Comparison of ENCODE assay signal across 44 mouse cellular contexts in genomic region chrX:74070794-74071193, GRCm38 (mm10). TPM values are rescaled to one million over a fixed set of nuclear protein-coding genes. Genes with fewer than 3 reads are reported as not detected.
"Had no signal": no experiment of that assay in that cellular context is flagged by ENCODE, and none has a peak within 500 bp of the region (broad histone marks: within the 10 kb centered on the region; RNA-seq: fewer than 3 reads in every experiment).

No protein-coding gene starts in this region.

- H3K27ac ChIP-seq: limb, embryonic 10.5 days; limb, embryonic 12.5 days; limb, embryonic 13.5 days; limb, embryonic 15.5 days; liver, embryonic 12.5 days; liver, embryonic 13.5 days; liver, embryonic 14.5 days; liver, embryonic 15.5 days; lung, embryonic 15.5 days; macrophage; midbrain, embryonic 10.5 days; midbrain, embryonic 12.5 days; midbrain, embryonic 13.5 days; midbrain, embryonic 15.5 days; neural tube, embryonic 12.5 days; neural tube, embryonic 13.5 days had no signal

- H3K4me1 ChIP-seq: limb, embryonic 10.5 days; limb, embryonic 12.5 days; limb, embryonic 13.5 days; limb, embryonic 15.5 days; liver, embryonic 12.5 days; liver, embryonic 13.5 days; liver, embryonic 15.5 days; lung, embryonic 15.5 days; midbrain, embryonic 10.5 days; midbrain, embryonic 12.5 days; midbrain, embryonic 13.5 days; midbrain, embryonic 15.5 days; neural tube, embryonic 12.5 days; neural tube, embryonic 13.5 days had no signal

- DNase-seq: left cerebral cortex, postnatal 4 days; liver; liver, embryonic 13.5 days; liver, postnatal 0 days; lung, adult 18-20 months; lung, adult 2 months; lung, embryonic 14.5 days; lung, postnatal 10 days; lung, postnatal 14 days; lung, postnatal 36 days; lung, postnatal 4 days; midbrain, embryonic 14.5 days had no signal

- ATAC-seq: liver, embryonic 12.5 days; liver, postnatal 0 days; lung, postnatal 0 days; midbrain, embryonic 13.5 days; midbrain, embryonic 15.5 days; midbrain, embryonic 16.5 days had no signal

- H3K27me3 ChIP-seq: limb, embryonic 12.5 days; limb, embryonic 13.5 days; limb, embryonic 15.5 days; liver, embryonic 12.5 days; liver, embryonic 13.5 days; liver, embryonic 15.5 days; lung, embryonic 15.5 days; midbrain, embryonic 12.5 days; midbrain, embryonic 13.5 days; midbrain, embryonic 15.5 days; neural tube, embryonic 12.5 days; neural tube, embryonic 13.5 days had no signal

- H3K4me3 ChIP-seq: limb, embryonic 10.5 days; limb, embryonic 12.5 days; limb, embryonic 13.5 days; limb, embryonic 15.5 days; liver, embryonic 12.5 days; liver, embryonic 13.5 days; liver, embryonic 15.5 days; lung, embryonic 15.5 days; megakaryocyte, embryonic 14.5 days; midbrain, embryonic 10.5 days; midbrain, embryonic 12.5 days; midbrain, embryonic 13.5 days; midbrain, embryonic 15.5 days; myocyte; neural tube, embryonic 12.5 days; neural tube, embryonic 13.5 days had no signal

- H3K9me3 ChIP-seq: limb, embryonic 10.5 days; limb, embryonic 12.5 days; limb, embryonic 13.5 days; limb, embryonic 15.5 days; liver, embryonic 12.5 days; liver, embryonic 13.5 days; liver, embryonic 15.5 days; lung, embryonic 15.5 days; megakaryocyte, embryonic 14.5 days; midbrain, embryonic 10.5 days; midbrain, embryonic 12.5 days; midbrain, embryonic 13.5 days; midbrain, embryonic 15.5 days; neural tube, embryonic 12.5 days; neural tube, embryonic 13.5 days had no signal

- H3K36me3 ChIP-seq: limb, embryonic 15.5 days; lung, embryonic 15.5 days; midbrain, embryonic 12.5 days; midbrain, embryonic 15.5 days; neural tube, embryonic 12.5 days; neural tube, embryonic 13.5 days had no signal

- H3K9ac ChIP-seq: limb, embryonic 12.5 days; limb, embryonic 13.5 days; limb, embryonic 15.5 days; liver, embryonic 12.5 days; liver, embryonic 13.5 days; liver, embryonic 14.5 days; liver, embryonic 15.5 days; liver, postnatal 0 days; lung, embryonic 14.5 days; lung, embryonic 15.5 days; midbrain, embryonic 12.5 days; midbrain, embryonic 13.5 days; midbrain, embryonic 15.5 days; neural tube, embryonic 12.5 days; neural tube, embryonic 13.5 days had no signal

RNA-seq across cellular contexts. Expression of gene Opn1mw, which starts 56.5 kb away (rescaled TPM):
- total RNA-seq: left cerebral cortex, postnatal 4 days; liver, adult 2 months; megakaryocyte progenitor cell, adult 5-6 weeks; megakaryocyte, adult 5-6 weeks; megakaryocyte-erythroid progenitor cell, adult 5-6 weeks; midbrain, postnatal 0 days; monocyte, adult 5-6 weeks had no signal
- polyA plus RNA-seq: limb, embryonic 10.5 days; limb, embryonic 11.5 days; limb, embryonic 12.5 days; limb, embryonic 13.5 days; limb, embryonic 14.5 days; limb, embryonic 15.5 days; liver, adult 2 months; liver, embryonic 11.5 days; liver, embryonic 12.5 days; liver, embryonic 13.5 days; liver, embryonic 14.5 days; liver, embryonic 15.5 days; liver, embryonic 16.5 days; liver, postnatal 0 days; lung, adult 2 months; lung, embryonic 14.5 days; lung, embryonic 15.5 days; lung, embryonic 16.5 days; lung, postnatal 0 days; macrophage; midbrain, embryonic 10.5 days; midbrain, embryonic 11.5 days; midbrain, embryonic 12.5 days; midbrain, embryonic 13.5 days; midbrain, embryonic 14.5 days; midbrain, embryonic 15.5 days; midbrain, embryonic 16.5 days; midbrain, postnatal 0 days; myocyte; neural tube, embryonic 11.5 days; neural tube, embryonic 12.5 days; neural tube, embryonic 13.5 days had no signal
